Mouse (Mus musculus) bone marrow macrophage, adult 2 months (primary cell): Measurements from ENCODE around the gene Hmmr.

Experiments
- CTCF ChIP-seq: IDR thresholded peaks from 2 replicates; pipeline ENCODE4 v1.5.1; 2012; ENCODE audit warnings: low read depth, mild to moderate bottlenecking, low read length, moderate library complexity
- POLR2A ChIP-seq: IDR thresholded peaks from 2 replicates; pipeline ENCODE4 v1.6.1; 2012; ENCODE audit warnings: mild to moderate bottlenecking, low read depth, low read length, borderline replicate concordance

- no peak for TF ChIP-seq POLR2A
- TF ChIP-seq CTCF: no peak
Measured at GRCm38 (mm10) chr11:40753836-40754235, 20.6 kb upstream of the Hmmr start.
